Mouse (Mus musculus) thymus, postnatal 4 days (tissue): Measurements from ENCODE around the gene Fam166a.
A peak's percentile ranks its signal among the peaks of the same experiment; 100 is the strongest.

ENCODE experiments used
- DNase-seq: peaks from one replicate; pipeline ENCODE4 v3.0.0; 2021

The Fam166a gene

GRCm38 (mm10) chr2:25218445-25218844 lies at the start of gene Fam166a:
Gene Fam166a (plus strand): TSS chr2:25218745.
- DNase-seq = no peak

- no peak for DNase-seq
Measured at GRCm38 (mm10) chr2:25169778-25170177, 48.8 kb upstream of the Fam166a start.

- no peak for DNase-seq
Measured at GRCm38 (mm10) chr2:25170326-25171100, 48.0 kb upstream of the Fam166a start.

- no peak for DNase-seq
Measured at GRCm38 (mm10) chr2:25171101-25171768, 47.3 kb upstream of the Fam166a start.

DNA sequence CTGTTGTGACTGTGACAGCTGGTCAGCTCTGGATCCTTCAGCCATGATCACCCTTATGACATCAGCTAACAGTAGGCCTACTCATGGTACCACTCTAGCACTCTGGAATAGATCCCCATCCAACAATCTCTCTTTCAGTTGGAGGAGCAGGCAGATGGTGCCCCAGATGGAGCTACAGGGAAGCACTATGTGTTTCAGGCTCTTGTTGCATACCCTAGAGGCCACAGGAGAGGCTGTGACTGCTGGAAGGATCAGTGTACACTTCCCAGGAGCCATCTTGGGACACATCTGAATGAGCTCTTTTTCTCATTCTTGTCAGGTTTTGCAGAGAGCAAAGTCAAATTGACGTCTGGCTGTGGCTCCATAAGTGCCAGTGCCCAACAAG lies 46.8 kb upstream of the Fam166a start:
- DNase-seq = no peak

- DNase-seq = no peak
Measured at GRCm38 (mm10) chr2:25172629-25173028, 45.9 kb upstream of the Fam166a start.

DNA sequence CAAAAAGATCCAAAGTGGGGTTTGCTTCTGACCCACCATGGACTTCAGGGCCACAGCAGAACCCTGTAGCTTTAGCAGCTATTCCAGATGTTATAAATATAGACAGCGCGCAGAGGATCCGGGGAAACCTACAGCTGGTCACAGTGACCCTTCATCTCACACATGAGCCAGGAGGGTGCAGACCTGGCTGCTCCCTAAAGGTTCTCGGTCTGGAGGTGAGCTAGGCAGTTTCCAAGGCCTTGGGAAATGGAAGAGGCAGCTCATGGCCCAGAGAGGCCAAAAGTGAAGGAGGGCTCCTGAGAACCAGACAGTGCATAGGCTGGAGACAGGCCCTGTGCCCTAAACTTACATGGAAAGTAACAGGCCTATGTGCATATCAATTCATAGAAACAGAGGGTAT lies 44.7 kb upstream of the Fam166a start:
- no peak for DNase-seq

GRCm38 (mm10) chr2:25174866-25175689 lies 43.5 kb upstream of the Fam166a start:
- no peak for DNase-seq

DNA sequence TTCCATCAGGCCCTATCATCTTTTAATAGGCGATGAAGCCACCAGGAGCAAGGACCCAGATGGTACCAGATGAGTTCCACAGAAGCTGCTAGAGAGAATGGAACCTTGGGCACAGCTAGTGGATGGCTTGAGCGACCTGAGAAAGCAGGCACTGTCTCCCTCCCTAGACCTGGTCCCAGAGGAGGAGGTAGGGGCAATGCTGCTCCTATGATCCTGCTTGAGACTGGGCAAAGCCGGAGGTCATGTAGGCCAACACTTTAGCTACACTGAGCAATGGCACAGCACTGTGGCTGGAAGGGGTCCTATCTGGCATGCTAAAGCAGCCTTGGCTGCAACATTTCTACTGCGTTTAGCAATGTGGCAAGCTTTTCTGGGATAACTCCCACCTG lies 42.9 kb upstream of the Fam166a start:
- DNase-seq = no peak

DNA sequence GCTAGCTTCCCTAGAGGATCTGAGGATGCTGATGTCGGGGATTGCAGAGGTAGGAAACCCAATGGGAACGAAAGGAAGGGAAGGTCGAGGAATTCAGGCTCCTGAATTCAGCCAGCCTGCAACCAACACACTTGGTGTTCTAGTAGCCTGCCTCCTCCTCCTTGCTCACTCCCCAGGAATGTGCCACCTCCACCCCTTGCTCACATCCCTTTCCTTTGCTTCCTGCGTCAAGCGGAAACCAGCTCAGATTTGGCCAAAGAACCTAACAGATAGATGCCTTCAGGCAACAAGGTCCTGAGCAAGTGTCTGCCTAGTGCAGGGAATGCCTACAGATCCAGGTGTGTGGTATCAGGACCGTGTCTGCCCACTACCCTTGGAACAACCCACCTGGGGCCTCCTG lies 42.0 kb upstream of the Fam166a start:
- no peak for DNase-seq

GRCm38 (mm10) chr2:25177076-25177475 lies 41.5 kb upstream of the Fam166a start:
- DNase-seq = no peak

- no peak for DNase-seq
Measured at GRCm38 (mm10) chr2:25177685-25178084, 40.9 kb upstream of the Fam166a start.

DNA sequence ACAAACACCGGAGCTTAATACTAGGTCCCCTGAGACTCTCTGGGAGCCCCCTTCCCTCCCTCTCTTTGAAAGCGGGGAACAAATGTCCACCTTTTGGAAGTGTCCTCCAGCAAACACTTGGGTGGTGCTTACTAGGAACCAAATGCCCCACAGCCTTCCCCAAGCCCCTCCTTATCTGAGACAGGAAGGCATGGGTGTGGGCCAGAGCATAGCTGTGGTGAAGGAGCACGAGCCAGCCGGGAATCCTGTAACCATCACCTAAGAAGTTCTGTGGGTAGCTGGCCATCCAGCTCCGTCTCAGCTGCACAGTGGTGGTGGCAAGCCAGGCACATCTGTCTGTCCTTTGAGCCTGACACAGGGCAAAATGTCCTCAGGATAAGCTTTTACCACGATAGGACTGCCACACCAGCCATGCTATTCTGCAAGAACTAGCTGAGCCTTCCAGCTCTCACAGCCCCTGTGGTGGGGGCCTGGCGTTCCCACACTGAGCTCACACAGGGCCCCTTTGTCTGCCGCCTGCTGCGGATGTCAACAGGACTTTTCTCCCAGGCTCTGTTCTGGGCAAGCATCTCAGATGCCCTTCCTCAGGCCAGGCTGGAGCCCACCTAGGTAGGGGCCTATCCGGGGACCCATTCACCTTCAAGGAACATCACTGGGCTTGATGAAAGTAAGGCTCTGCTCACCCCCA lies 40.1 kb upstream of the Fam166a start:
- DNase-seq = no peak

GRCm38 (mm10) chr2:25179566-25180217 lies 38.9 kb upstream of the Fam166a start:
- no peak for DNase-seq

- peak; percentile 96 for DNase-seq
Measured at GRCm38 (mm10) chr2:25180478-25180903, 38.1 kb upstream of the Fam166a start, which contains the start of gene Nrarp. Gene Nrarp (plus strand): TSS chr2:25180758.

GRCm38 (mm10) chr2:25180973-25181890 lies 37.3 kb upstream of the Fam166a start:
- peak; percentile 75 for DNase-seq

DNA sequence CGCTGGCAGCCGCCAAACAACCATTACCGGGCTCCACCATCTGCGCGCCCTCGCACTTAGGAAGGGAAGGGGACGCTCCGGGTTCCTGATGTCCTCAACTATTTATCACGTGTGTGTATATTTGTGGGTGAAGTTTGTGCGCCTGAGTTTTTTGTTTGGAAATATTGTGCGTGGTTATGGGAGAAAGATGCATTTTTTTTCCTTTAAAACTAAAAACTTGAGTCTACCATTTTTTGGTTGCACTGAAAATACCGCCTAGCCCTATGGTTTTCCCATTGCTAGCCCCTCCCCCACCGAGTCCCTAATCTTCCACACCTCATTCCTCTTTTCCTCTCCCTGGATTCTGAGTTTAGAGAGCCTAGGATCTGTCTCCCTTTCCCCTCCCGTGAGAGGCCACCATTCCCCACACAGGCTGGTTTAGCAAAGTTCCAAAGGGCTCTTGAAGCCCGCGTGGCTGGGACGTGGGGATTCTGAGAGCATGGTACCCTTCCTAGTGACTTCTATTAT lies 36.6 kb upstream of the Fam166a start:
- no peak for DNase-seq

GRCm38 (mm10) chr2:25182664-25183063 lies 35.9 kb upstream of the Fam166a start:
- no peak for DNase-seq

DNA sequence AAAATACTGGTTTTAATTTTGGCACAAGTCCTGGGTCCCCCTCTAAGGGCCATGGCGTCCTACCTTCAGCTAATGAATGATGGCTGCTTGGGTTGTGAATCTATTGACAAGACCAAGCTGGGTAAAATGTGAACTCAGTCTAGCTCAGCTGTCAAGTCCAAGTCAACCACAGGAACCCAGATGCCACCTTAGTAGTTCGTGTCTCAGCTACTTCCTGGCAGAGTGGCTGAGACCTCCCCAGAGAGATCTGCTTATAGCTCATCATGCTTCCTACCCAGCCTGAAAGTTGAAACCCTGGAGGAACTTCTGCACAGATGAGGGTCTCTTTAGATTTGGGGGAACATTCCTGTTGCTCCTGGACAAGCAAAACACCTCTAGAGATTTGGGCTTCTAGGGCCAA lies 35.2 kb upstream of the Fam166a start:
- peak; percentile 36 for DNase-seq

GRCm38 (mm10) chr2:25184496-25184895 lies 34.0 kb upstream of the Fam166a start:
- DNase-seq = no peak
